In genomic region chr11:72226020-72226791, GRCm38 (mm10) we compare ENCODE assay signal across 11 mouse cellular contexts. TPM values are rescaled to one million over a fixed set of nuclear protein-coding genes. Genes with fewer than 3 reads are reported as not detected.
DNase-seq lines count a peak whose midpoint lies in the region; ATAC-seq and TF ChIP-seq lines count a peak whose summit lies in the region.
"Had no signal": no experiment of that assay in that cellular context is flagged by ENCODE, and none has a peak within 500 bp of the region (broad histone marks: within the 10 kb centered on the region; RNA-seq: fewer than 3 reads in every experiment).

No protein-coding gene starts in this region.

- ATAC-seq in embryonic facial prominence, embryonic 12.5 days (ENCODE audit: insufficient number of reproducible peaks, insufficient read depth, low FRiP score, low TSS enrichment): 0 out of 2 replicates have a peak, but pooled peaks have one; percentile 28
- ATAC-seq in cerebellum, adult (ENCODE audit: insufficient number of reproducible peaks, low FRiP score, low TSS enrichment): 0 out of 2 replicates have a peak, but pooled peaks have one; percentile 52
- ATAC-seq in hindbrain, embryonic 13.5 days (ENCODE audit: low FRiP score): peak; percentile 57

- H3K9ac ChIP-seq in embryonic facial prominence, embryonic 12.5 days: no peak overlapping the region
- H3K9ac ChIP-seq in hindbrain, embryonic 13.5 days: no peak overlapping the region
- H3K9ac ChIP-seq: lung, embryonic 15.5 days had no signal

- no peaks in the 10 kb centered on the region; the same call in 1 of the 2 replicates for H3K36me3 ChIP-seq in embryonic facial prominence, embryonic 12.5 days
- no peaks in the 10 kb centered on the region for H3K36me3 ChIP-seq in embryonic facial prominence, embryonic 10.5 days (replicated peaks)
- no peaks in the 10 kb centered on the region for H3K36me3 ChIP-seq in hindbrain, embryonic 13.5 days
- H3K36me3 ChIP-seq: lung, embryonic 15.5 days had no signal

- no peak overlapping the region for H3K4me3 ChIP-seq in embryonic facial prominence, embryonic 12.5 days
- no peak overlapping the region for H3K4me3 ChIP-seq in embryonic facial prominence, embryonic 10.5 days
- H3K4me3 ChIP-seq in left cerebral cortex, adult 2 months: no peak overlapping the region
- H3K4me3 ChIP-seq in hindbrain, embryonic 13.5 days: no peak overlapping the region
- H3K4me3 ChIP-seq: lung, embryonic 15.5 days; myocyte had no signal

- no peak for DNase-seq in embryonic facial prominence, embryonic 10.5 days (ENCODE audit: low spot score)
- no peak for DNase-seq in left cerebral cortex, adult 2 months (ENCODE audit: extremely low spot score in 1 of 2, low spot score in 2 of 2)
- no peak for DNase-seq in left cerebral cortex, adult 11 months (ENCODE audit: low spot score)
- DNase-seq in yolk sac, embryonic 10.5 days (ENCODE audit: low spot score): no peak
- DNase-seq in thymus, postnatal 25 days: no peak

- H3K27me3 ChIP-seq in embryonic facial prominence, embryonic 12.5 days: no peaks in the 10 kb centered on the region
- H3K27me3 ChIP-seq in embryonic facial prominence, embryonic 10.5 days (replicated peaks; ENCODE audit: low read depth, poor library complexity, severe bottlenecking): peaks cover 4% of the 10 kb centered on the region; the same call in 1 of the 2 replicates
- H3K27me3 ChIP-seq in hindbrain, embryonic 13.5 days: 0 out of 2 replicates have a peak, but pooled peaks cover 4% of the 10 kb centered on the region
- H3K27me3 ChIP-seq: lung, embryonic 15.5 days had no signal

- 37% methylated on average over 10 of the region's 10 CpGs for WGBS in embryonic facial prominence, embryonic 12.5 days
- 42% methylated on average over 10 of the region's 10 CpGs for WGBS in embryonic facial prominence, embryonic 10.5 days
- WGBS in hindbrain, embryonic 13.5 days: 33% methylated on average over 10 of the region's 10 CpGs

- TF ChIP-seq CTCF in left cerebral cortex, adult 2 months (IDR thresholded peaks at IDR 0.05): no peak

- intact Hi-C loops in left cerebral cortex, adult 2 months (cut with DNase I): no loop called here

- H3K27ac ChIP-seq in embryonic facial prominence, embryonic 12.5 days: no peak overlapping the region
- no peak overlapping the region; the same call in 1 of the 2 replicates for H3K27ac ChIP-seq in embryonic facial prominence, embryonic 10.5 days (replicated peaks)
- peak overlapping the region; percentile 12 for H3K27ac ChIP-seq in left cerebral cortex, adult 2 months
- H3K27ac ChIP-seq in hindbrain, embryonic 13.5 days: peak overlapping the region; percentile 56
- H3K27ac ChIP-seq: lung, embryonic 15.5 days had no signal

- H3K9me3 ChIP-seq in embryonic facial prominence, embryonic 12.5 days: no peaks in the 10 kb centered on the region
- H3K9me3 ChIP-seq in embryonic facial prominence, embryonic 10.5 days: no peaks in the 10 kb centered on the region
- H3K9me3 ChIP-seq in hindbrain, embryonic 13.5 days: no peaks in the 10 kb centered on the region
- H3K9me3 ChIP-seq: lung, embryonic 15.5 days had no signal

- H3K4me2 ChIP-seq in embryonic facial prominence, embryonic 12.5 days (replicated peaks): no peak overlapping the region
- H3K4me2 ChIP-seq in hindbrain, embryonic 13.5 days: no peak overlapping the region
- H3K4me2 ChIP-seq: lung, embryonic 15.5 days had no signal

- no peaks in the 10 kb centered on the region for H3K4me1 ChIP-seq in embryonic facial prominence, embryonic 12.5 days
- peaks cover 8% of the 10 kb centered on the region for H3K4me1 ChIP-seq in embryonic facial prominence, embryonic 10.5 days
- H3K4me1 ChIP-seq in hindbrain, embryonic 13.5 days (replicated peaks): peaks cover 16% of the 10 kb centered on the region
- H3K4me1 ChIP-seq: lung, embryonic 15.5 days had no signal

RNA-seq across cellular contexts. Expression of gene Med31, which starts 10.8 kb away (rescaled TPM):
- polyA plus RNA-seq in embryonic facial prominence, embryonic 12.5 days (2016; fragmentation: Nextera tagmentation; extraction: Ambion mirVana): 47.0 and 48.8 TPM in 2 replicates
- 46.7 and 50.8 TPM in 2 replicates for polyA plus RNA-seq in embryonic facial prominence, embryonic 10.5 days (2016; fragmentation: Nextera tagmentation; extraction: Ambion mirVana)
- 10 to 100 TPM; 15.9 to 18.0 TPM for total RNA-seq in left cerebral cortex, adult 2 months (2021)
- polyA plus RNA-seq in hindbrain, embryonic 13.5 days (2015; fragmentation: Nextera tagmentation; extraction: Ambion mirVana): 62.5 and 67.2 TPM in 2 replicates

RNA-seq across cellular contexts. Expression of gene Txndc17, which starts 18.9 kb away (rescaled TPM):
- polyA plus RNA-seq in embryonic facial prominence, embryonic 12.5 days (2016; fragmentation: Nextera tagmentation; extraction: Ambion mirVana): 194 and 202 TPM in 2 replicates
- polyA plus RNA-seq in embryonic facial prominence, embryonic 10.5 days (2016; fragmentation: Nextera tagmentation; extraction: Ambion mirVana): 180 TPM in 2 replicates
- 10 to 100 TPM; 30.3 to 34.9 TPM for total RNA-seq in left cerebral cortex, adult 2 months (2021)
- 160 and 166 TPM in 2 replicates for polyA plus RNA-seq in hindbrain, embryonic 13.5 days (2015; fragmentation: Nextera tagmentation; extraction: Ambion mirVana)

RNA-seq across cellular contexts. Expression of gene 4933427D14Rik, which starts 18.9 kb away (rescaled TPM):
- polyA plus RNA-seq in embryonic facial prominence, embryonic 12.5 days (2016; fragmentation: Nextera tagmentation; extraction: Ambion mirVana): 16.7 and 23.2 TPM in 2 replicates
- 17.1 and 19.9 TPM in 2 replicates for polyA plus RNA-seq in embryonic facial prominence, embryonic 10.5 days (2016; fragmentation: Nextera tagmentation; extraction: Ambion mirVana)
- total RNA-seq in left cerebral cortex, adult 2 months (2021): 10 to 100 TPM; 30.5 to 39.7 TPM
- 26.3 and 28.4 TPM in 2 replicates for polyA plus RNA-seq in hindbrain, embryonic 13.5 days (2015; fragmentation: Nextera tagmentation; extraction: Ambion mirVana)

RNA-seq across cellular contexts. Expression of gene Gm43951, which starts 19.6 kb away (rescaled TPM):
- 0.95 and 0.99 TPM in 2 replicates for polyA plus RNA-seq in embryonic facial prominence, embryonic 12.5 days (2016; fragmentation: Nextera tagmentation; extraction: Ambion mirVana)
- polyA plus RNA-seq in embryonic facial prominence, embryonic 10.5 days (2016; fragmentation: Nextera tagmentation; extraction: Ambion mirVana): 0.72 and 0.83 TPM in 2 replicates
- total RNA-seq in left cerebral cortex, adult 2 months (2021): 10 to 100 TPM; 14.5 to 15.1 TPM
- polyA plus RNA-seq in hindbrain, embryonic 13.5 days (2015; fragmentation: Nextera tagmentation; extraction: Ambion mirVana): 1.3 and 1.5 TPM in 2 replicates

RNA-seq across cellular contexts. Expression of gene Slc13a5, which starts 40.8 kb away (rescaled TPM):
- polyA plus RNA-seq in embryonic facial prominence, embryonic 12.5 days (2016; fragmentation: Nextera tagmentation; extraction: Ambion mirVana): 0.14 and 0.31 TPM in 2 replicates
- 0.10 and 0.14 TPM in 2 replicates for polyA plus RNA-seq in embryonic facial prominence, embryonic 10.5 days (2016; fragmentation: Nextera tagmentation; extraction: Ambion mirVana)
- total RNA-seq in left cerebral cortex, adult 2 months (2021): 10 to 100 TPM; 15.0 to 22.3 TPM
- polyA plus RNA-seq in hindbrain, embryonic 13.5 days (2015; fragmentation: Nextera tagmentation; extraction: Ambion mirVana): 1.4 and 1.5 TPM in 2 replicates
- polyA plus RNA-seq: heart, postnatal 0 days had no signal

Comparison
In these comparisons a context has a peak if more than half of its experiments do, and no peak if none do; other contexts are left out.
1. H3K27ac ChIP-seq: peak in left cerebral cortex, adult 2 months (single experiment) and hindbrain, embryonic 13.5 days (single experiment); none in embryonic facial prominence, embryonic 12.5 days (single experiment) and embryonic facial prominence, embryonic 10.5 days (single experiment).
2. Peak in every context shown above with its lines, with median percentiles within 50 percentile points of each other: ATAC-seq.